13 mouse cellular contexts compared by ENCODE assay signal in genomic region chr13:19027766-19028350, GRCm38 (mm10).
DNase-seq lines count a peak whose midpoint lies in the region; ATAC-seq and TF ChIP-seq lines count a peak whose summit lies in the region.
"Had no signal": no experiment of that assay in that cellular context is flagged by ENCODE, and none has a peak within 500 bp of the region (broad histone marks: within the 10 kb centered on the region; RNA-seq: fewer than 3 reads in every experiment).

No protein-coding gene starts in this region.

- H3K9ac ChIP-seq in forebrain, embryonic 16.5 days (replicated peaks; ENCODE audit: low read depth, low read length), result no peak overlapping the region
- H3K9ac ChIP-seq in liver, embryonic 12.5 days, result no peak overlapping the region
- H3K9ac ChIP-seq: liver, postnatal 0 days had no signal

- no peaks in the 10 kb centered on the region for H3K9me3 ChIP-seq in forebrain, embryonic 16.5 days (ENCODE audit: control insufficient read depth, low read length)
- no peaks in the 10 kb centered on the region for H3K9me3 ChIP-seq in liver, embryonic 12.5 days (replicated peaks)
- H3K9me3 ChIP-seq: embryonic facial prominence, embryonic 10.5 days had no signal

- H3K27me3 ChIP-seq in forebrain, embryonic 16.5 days (replicated peaks; ENCODE audit: control insufficient read depth, insufficient read depth, low read length), result no peaks in the 10 kb centered on the region
- H3K27me3 ChIP-seq in liver, embryonic 12.5 days (replicated peaks), result no peaks in the 10 kb centered on the region
- H3K27me3 ChIP-seq: CH12.LX, Patski had no signal

- H3K4me2 ChIP-seq in forebrain, embryonic 16.5 days (ENCODE audit: low read length), result no peak overlapping the region
- H3K4me2 ChIP-seq in liver, embryonic 12.5 days, result no peak overlapping the region
- H3K4me2 ChIP-seq: heart, embryonic 11.5 days had no signal

- intact Hi-C loops in left cerebral cortex, adult 2 months (cut with DNase I), result loop anchor here (1.0 to 5.0 kb wide), 2 partner anchors 74 to 81 kb away; partner anchors contain the start of gene Amph
- intact Hi-C loops in left cerebral cortex, postnatal 36 days (cut with DNase I), result loop anchor here (2.0 kb wide), 1 partner anchor 79 kb away; the partner anchor contains the start of gene Amph

- H3K27ac ChIP-seq in left cerebral cortex, adult 2 months, result peak overlapping the region; percentile 55
- H3K27ac ChIP-seq in forebrain, embryonic 16.5 days (ENCODE audit: low read length), result no peak overlapping the region
- H3K27ac ChIP-seq in liver, embryonic 12.5 days, result no peak overlapping the region
- H3K27ac ChIP-seq: embryonic facial prominence, embryonic 10.5 days had no signal

- peak; percentile 32 to 37 for DNase-seq in left cerebral cortex, adult 2 months (ENCODE audit: extremely low spot score in 1 of 2, low spot score in 2 of 2)
- DNase-seq in left cerebral cortex, postnatal 36 days (ENCODE audit: low spot score in 2 of 2), result no peak
- peak; percentile 84 to 86 for DNase-seq in cerebellum, postnatal 10 days
- DNase-seq in layer of hippocampus, postnatal 14 days (ENCODE audit: low spot score in 2 of 2), result peak; percentile 46 to 77
- peak; percentile 12 for DNase-seq in right cerebral cortex, postnatal 4 days
- no peak for DNase-seq in B cell, adult 2 months
- DNase-seq: liver, postnatal 0 days had no signal

- H3K36me3 ChIP-seq in forebrain, embryonic 16.5 days (ENCODE audit: control insufficient read depth, insufficient read depth), result no peaks in the 10 kb centered on the region
- no peaks in the 10 kb centered on the region for H3K36me3 ChIP-seq in liver, embryonic 12.5 days
- H3K36me3 ChIP-seq: embryonic facial prominence, embryonic 10.5 days had no signal

- no peak overlapping the region for H3K4me3 ChIP-seq in left cerebral cortex, adult 2 months
- no peak overlapping the region for H3K4me3 ChIP-seq in forebrain, embryonic 16.5 days (replicated peaks; ENCODE audit: low read length)
- H3K4me3 ChIP-seq in liver, embryonic 12.5 days, result no peak overlapping the region
- H3K4me3 ChIP-seq: embryonic facial prominence, embryonic 10.5 days had no signal

- no peaks in the 10 kb centered on the region for H3K4me1 ChIP-seq in forebrain, embryonic 16.5 days (replicated peaks; ENCODE audit: control insufficient read depth, insufficient read depth, low read length)
- no peaks in the 10 kb centered on the region for H3K4me1 ChIP-seq in liver, embryonic 12.5 days
- H3K4me1 ChIP-seq: embryonic facial prominence, embryonic 10.5 days had no signal

- WGBS in forebrain, embryonic 16.5 days, result 83% methylated on average over 6 of the region's 6 CpGs
- WGBS in liver, embryonic 12.5 days (ENCODE audit: insufficient replicate concordance), result 59% methylated on average over 6 of the region's 6 CpGs

- TF ChIP-seq CTCF in left cerebral cortex, adult 2 months (IDR thresholded peaks at IDR 0.05), result no peak

- ATAC-seq in forebrain, embryonic 16.5 days, result no peak
- no peak for ATAC-seq in liver, embryonic 12.5 days
- ATAC-seq: liver, postnatal 0 days; Patski had no signal

Comparison
In these comparisons a context has a peak if more than half of its experiments do, and no peak if none do; other contexts are left out.
1. DNase-seq: peak in left cerebral cortex, adult 2 months (2 of 2), cerebellum, postnatal 10 days (2 of 2), layer of hippocampus, postnatal 14 days (2 of 2) and right cerebral cortex, postnatal 4 days (single experiment); none in left cerebral cortex, postnatal 36 days (0 of 2) and B cell, adult 2 months (0 of 2).